Mouse (Mus musculus) forebrain, embryonic 12.5 days (tissue): ENCODE results near the gene Slc38a4. TPM values are rescaled to one million over a fixed set of nuclear protein-coding genes. Genes with fewer than 3 reads are reported as not detected.

Source experiments
- ATAC-seq: fragments of 200-750 bp; cut with Nextera tagmentation; 2 replicates; pipeline ENCODE4 v1.8.0; 2017; ENCODE audit warnings: moderate TSS enrichment; ENCODE audit not compliant: low FRiP score
- H3K27ac ChIP-seq: fragments of 300-500 bp; sonication (generic); 2 replicates; pipeline ENCODE4 v1.5.1; 2016; ENCODE audit warnings: mild to moderate bottlenecking
- H3K27me3 ChIP-seq: fragments of 300-500 bp; sonication (generic); 2 replicates; pipeline ENCODE4 v1.6.1; 2016; ENCODE audit warnings: mild to moderate bottlenecking
- H3K36me3 ChIP-seq: fragments of 300-500 bp; sonication (generic); replicated peaks from 2 replicates; pipeline ENCODE4 v1.6.1; 2016; ENCODE audit warnings: mild to moderate bottlenecking
- H3K4me1 ChIP-seq: fragments of 300-500 bp; sonication (generic); 2 replicates; pipeline ENCODE4 v1.6.1; 2016
- H3K4me2 ChIP-seq: fragments of 300-500 bp; sonication (generic); 2 replicates; pipeline ENCODE4 v1.6.1; 2016; ENCODE audit warnings: mild to moderate bottlenecking, moderate library complexity
- H3K4me3 ChIP-seq: fragments of 300-500 bp; sonication (generic); replicated peaks from 2 replicates; pipeline ENCODE4 v1.5.1; 2016; ENCODE audit warnings: mild to moderate bottlenecking
- H3K9ac ChIP-seq: fragments of 300-500 bp; sonication (generic); 2 replicates; pipeline ENCODE4 v1.6.1; 2016; ENCODE audit warnings: mild to moderate bottlenecking
- H3K9me3 ChIP-seq: fragments of 300-500 bp; sonication (generic); 2 replicates; pipeline ENCODE4 v1.6.1; 2016
- WGBS: fragments of 180-500 bp; shearing (Covaris S2); methylation state at CpG from one replicate; pipeline ENCODE4 v1.1.7; 2016; 5-methylcytosine and 5-hydroxymethylcytosine counted together
- polyA plus RNA-seq: library from polyadenylated mRNA; unstranded; fragments of >200 nt; fragmentation: Nextera tagmentation; extraction: Ambion mirVana; gene quantifications from 2 replicates; pipeline ENCODE4 v1.2.1, GENCODE M21; 2016

The Slc38a4 gene
- polyA plus RNA-seq, 1 experiment from 2014 or later = 14.1 TPM

GRCm38 (mm10) chr15:96973370-96973769 is 82.4 kb downstream of the Slc38a4 start:
- Histone ChIP-seq H3K4me2 (no peak overlapping the region), H3K9ac (no peak overlapping the region), H3K4me3 (no peak overlapping the region), H3K27me3 (no peaks in the 10 kb centered on the region), H3K36me3 (no peaks in the 10 kb centered on the region), H3K9me3 (no peaks in the 10 kb centered on the region), H3K27ac (no peak overlapping the region), H3K4me1 (no peaks in the 10 kb centered on the region)
- ATAC-seq = no peak
- 95% methylated on average over 4 of the region's 4 CpGs for WGBS

- no peak overlapping the region for H3K4me3 ChIP-seq
- H3K27me3 ChIP-seq = no peaks in the 10 kb centered on the region
- H3K9ac ChIP-seq = no peak overlapping the region
- H3K36me3 ChIP-seq = no peaks in the 10 kb centered on the region
- WGBS = 91% methylated on average over 3 of the region's 3 CpGs
- H3K27ac ChIP-seq = no peak overlapping the region
- no peak overlapping the region for H3K4me2 ChIP-seq
- no peaks in the 10 kb centered on the region for H3K9me3 ChIP-seq
- ATAC-seq = no peak
- no peaks in the 10 kb centered on the region for H3K4me1 ChIP-seq
Measured at GRCm38 (mm10) chr15:96972706-96973274, 83.0 kb downstream of the Slc38a4 start.

GRCm38 (mm10) chr15:96971906-96972305 is 83.8 kb downstream of the Slc38a4 start:
- Histone ChIP-seq H3K4me2 (no peak overlapping the region), H3K36me3 (no peaks in the 10 kb centered on the region), H3K27ac (no peak overlapping the region), H3K4me1 (no peaks in the 10 kb centered on the region), H3K4me3 (no peak overlapping the region), H3K27me3 (no peaks in the 10 kb centered on the region), H3K9ac (no peak overlapping the region), H3K9me3 (no peaks in the 10 kb centered on the region)
- 88% methylated on average over 9 of the region's 9 CpGs for WGBS
- ATAC-seq = no peak

- Histone ChIP-seq H3K27ac (no peak overlapping the region), H3K9ac (no peak overlapping the region), H3K4me1 (no peaks in the 10 kb centered on the region), H3K4me3 (no peak overlapping the region), H3K36me3 (no peaks in the 10 kb centered on the region), H3K27me3 (no peaks in the 10 kb centered on the region), H3K4me2 (no peak overlapping the region), H3K9me3 (no peaks in the 10 kb centered on the region)
- WGBS = 73% methylated on average over 4 of the region's 4 CpGs
- no peak for ATAC-seq
Measured at GRCm38 (mm10) chr15:96969792-96970191, 86.0 kb downstream of the Slc38a4 start.

- Histone ChIP-seq H3K9me3 (no peaks in the 10 kb centered on the region), H3K9ac (no peak overlapping the region), H3K4me2 (no peak overlapping the region), H3K4me3 (no peak overlapping the region), H3K27me3 (no peaks in the 10 kb centered on the region), H3K4me1 (no peaks in the 10 kb centered on the region), H3K36me3 (no peaks in the 10 kb centered on the region), H3K27ac (no peak overlapping the region)
- ATAC-seq = no peak
- WGBS = 88% methylated on average over 11 of the region's 11 CpGs
Measured at GRCm38 (mm10) chr15:96968741-96969140, 87.0 kb downstream of the Slc38a4 start.

GRCm38 (mm10) chr15:96966326-96966725 is 89.4 kb downstream of the Slc38a4 start:
- Histone ChIP-seq H3K27ac (no peak overlapping the region), H3K36me3 (no peaks in the 10 kb centered on the region), H3K4me3 (no peak overlapping the region), H3K27me3 (no peaks in the 10 kb centered on the region), H3K9ac (no peak overlapping the region), H3K4me1 (no peaks in the 10 kb centered on the region), H3K4me2 (no peak overlapping the region), H3K9me3 (no peaks in the 10 kb centered on the region)
- 78% methylated on average over 3 of the region's 3 CpGs for WGBS
- ATAC-seq = no peak

- H3K27me3 ChIP-seq = no peaks in the 10 kb centered on the region
- WGBS = 72% methylated on average over 10 of the region's 10 CpGs
Measured at GRCm38 (mm10) chr15:96963735-96964134, 92.0 kb downstream of the Slc38a4 start.

GRCm38 (mm10) chr15:96963318-96963717 is 92.4 kb downstream of the Slc38a4 start:
- Histone ChIP-seq H3K9me3 (no peaks in the 10 kb centered on the region), H3K4me2 (no peak overlapping the region), H3K9ac (no peak overlapping the region), H3K27me3 (no peaks in the 10 kb centered on the region), H3K4me1 (no peaks in the 10 kb centered on the region), H3K4me3 (no peak overlapping the region), H3K27ac (no peak overlapping the region), H3K36me3 (no peaks in the 10 kb centered on the region)
- WGBS = 81% methylated on average over 8 of the region's 8 CpGs
- no peak for ATAC-seq

More at GRCm38 (mm10) chr15:96963735-96964134, 92.0 kb downstream of the Slc38a4 start:
- Histone ChIP-seq H3K4me1 (no peaks in the 10 kb centered on the region), H3K4me2 (no peak overlapping the region), H3K27ac (no peak overlapping the region), H3K36me3 (no peaks in the 10 kb centered on the region), H3K9ac (no peak overlapping the region), H3K9me3 (no peaks in the 10 kb centered on the region), H3K4me3 (no peak overlapping the region)
- ATAC-seq = no peak

- no peak overlapping the region for H3K27ac ChIP-seq
- no peaks in the 10 kb centered on the region for H3K9me3 ChIP-seq
- WGBS = 95% methylated on average over 11 of the region's 11 CpGs
- H3K4me3 ChIP-seq = no peak overlapping the region
- no peaks in the 10 kb centered on the region for H3K27me3 ChIP-seq
- H3K4me2 ChIP-seq = no peak overlapping the region
- H3K4me1 ChIP-seq = no peaks in the 10 kb centered on the region
- no peaks in the 10 kb centered on the region for H3K36me3 ChIP-seq
- no peak for ATAC-seq
- no peak overlapping the region for H3K9ac ChIP-seq
Measured at GRCm38 (mm10) chr15:96960343-96960742, 95.4 kb downstream of the Slc38a4 start.

- Histone ChIP-seq H3K27ac (no peak overlapping the region), H3K4me2 (no peak overlapping the region), H3K9ac (no peak overlapping the region), H3K4me1 (no peaks in the 10 kb centered on the region), H3K36me3 (no peaks in the 10 kb centered on the region), H3K4me3 (no peak overlapping the region), H3K9me3 (no peaks in the 10 kb centered on the region), H3K27me3 (no peaks in the 10 kb centered on the region)
- WGBS = 59% methylated on average over 2 of the region's 2 CpGs
- no peak for ATAC-seq
Measured at GRCm38 (mm10) chr15:96959247-96959646, 96.5 kb downstream of the Slc38a4 start.

GRCm38 (mm10) chr15:96956699-96957098 is 99.1 kb downstream of the Slc38a4 start:
- 0 out of 2 replicates have a peak, but pooled peaks cover 9% of the 10 kb centered on the region for H3K4me1 ChIP-seq
- ATAC-seq = no peak
- H3K4me2 ChIP-seq = no peak overlapping the region
- H3K27me3 ChIP-seq = no peaks in the 10 kb centered on the region
- WGBS = 87% methylated on average over 3 of the region's 3 CpGs
- no peak overlapping the region for H3K27ac ChIP-seq
- no peaks in the 10 kb centered on the region for H3K9me3 ChIP-seq
- no peak overlapping the region for H3K4me3 ChIP-seq
- H3K9ac ChIP-seq = no peak overlapping the region
- H3K36me3 ChIP-seq = no peaks in the 10 kb centered on the region

GRCm38 (mm10) chr15:96954389-96954788 is 101.4 kb downstream of the Slc38a4 start:
- Histone ChIP-seq H3K4me3 (no peak overlapping the region), H3K27ac (no peak overlapping the region), H3K4me1 (0 out of 2 replicates have a peak, but pooled peaks cover 9% of the 10 kb centered on the region), H3K36me3 (no peaks in the 10 kb centered on the region), H3K9ac (no peak overlapping the region), H3K27me3 (no peaks in the 10 kb centered on the region), H3K4me2 (no peak overlapping the region), H3K9me3 (no peaks in the 10 kb centered on the region)
- WGBS = 94% methylated on average over 6 of the region's 6 CpGs
- no peak for ATAC-seq

- Histone ChIP-seq H3K27ac (no peak overlapping the region), H3K27me3 (no peaks in the 10 kb centered on the region), H3K36me3 (no peaks in the 10 kb centered on the region), H3K4me1 (0 out of 2 replicates have a peak, but pooled peaks cover 9% of the 10 kb centered on the region), H3K9me3 (no peaks in the 10 kb centered on the region), H3K4me2 (peak overlapping the region; percentile 51), H3K9ac (peak overlapping the region; percentile 36), H3K4me3 (peak overlapping the region; percentile 33)
- ATAC-seq = no peak; the same call in 1 of the 2 replicates
- 61% methylated on average over 16 of the region's 16 CpGs for WGBS
Measured at GRCm38 (mm10) chr15:96953938-96954238, 101.9 kb downstream of the Slc38a4 start.
